Mouse (Mus musculus) MEL (cell line): Measurements from ENCODE around the gene Itsn1. TPM values are rescaled to one million over a fixed set of nuclear protein-coding genes. Genes with fewer than 3 reads are reported as not detected.
A peak's percentile ranks its signal among the peaks of the same experiment; 100 is the strongest.

Experiments
- DNase-seq: peaks from one replicate; pipeline ENCODE4 v3.0.0; 2011; ENCODE audit warnings: low read depth, low spot score
- H3K27ac ChIP-seq: 2 replicates; pipeline ENCODE4 v1.5.1; 2012; ENCODE audit warnings: low read depth, mild to moderate bottlenecking, control low read depth, low read length, moderate library complexity; ENCODE audit not compliant: control insufficient read depth
- H3K27me3 ChIP-seq, 2 experiments: fragments of 150-350 bp in 1 of 2; sonication (generic) in 1 of 2; 2 replicates each; pipeline ENCODE4 v1.6.1; 2012; ENCODE audit warnings: low read length in 2 of 2, mild to moderate bottlenecking in 2 of 2, improper control_type of control experiment in 1 of 2, moderate library complexity in 1 of 2; ENCODE audit not compliant: insufficient read depth in 2 of 2, control insufficient read depth in 1 of 2
- H3K36me3 ChIP-seq, 2 experiments: 2 replicates each; pipeline ENCODE4 v1.6.1; 2012 to 2014; ENCODE audit warnings: low read length in 2 of 2, improper control_type of control experiment in 1 of 2, inconsistent platforms in 1 of 2, mild to moderate bottlenecking in 1 of 2; ENCODE audit not compliant: insufficient read depth in 2 of 2, control insufficient read depth in 1 of 2
- H3K4me1 ChIP-seq, 2 experiments: fragments of 150-350 bp in 1 of 2; sonication (generic) in 1 of 2; 2 replicates each; pipeline ENCODE4 v1.6.1; 2012; ENCODE audit warnings: low read length in 2 of 2, improper control_type of control experiment in 1 of 2, mild to moderate bottlenecking in 1 of 2; ENCODE audit not compliant: insufficient read depth in 2 of 2, control insufficient read depth in 1 of 2
- H3K4me3 ChIP-seq, 2 experiments: fragments of 150-350 bp in 1 of 2; sonication (generic) in 1 of 2; 2 replicates each; pipeline ENCODE4 v1.5.1; 2012; ENCODE audit warnings: low read depth in 2 of 2, low read length in 2 of 2, mild to moderate bottlenecking in 2 of 2, moderate library complexity in 2 of 2, control low read depth in 1 of 2, improper control_type of control experiment in 1 of 2; ENCODE audit not compliant: control insufficient read depth in 1 of 2, insufficient read depth in 1 of 2
- H3K79me2 ChIP-seq: 2 replicates; pipeline ENCODE4 v1.6.1; 2012; ENCODE audit warnings: mild to moderate bottlenecking, low read length, moderate library complexity; ENCODE audit not compliant: control insufficient read depth, poor library complexity, insufficient read depth
- H3K9ac ChIP-seq: 2 replicates; pipeline ENCODE4 v1.6.1; 2012; ENCODE audit warnings: low read depth, mild to moderate bottlenecking, control low read depth, low read length, moderate library complexity; ENCODE audit not compliant: control insufficient read depth, poor library complexity, severe bottlenecking
- H3K9me3 ChIP-seq: fragments of 150-350 bp; sonication (generic); replicated peaks from 2 replicates; pipeline ENCODE4 v1.6.1; 2012; ENCODE audit warnings: mild to moderate bottlenecking, low read length, improper control_type of control experiment, moderate library complexity; ENCODE audit not compliant: insufficient read depth
- CHD1 ChIP-seq: IDR thresholded peaks from 2 replicates; pipeline ENCODE4 v1.6.1; 2012; ENCODE audit warnings: low read depth, mild to moderate bottlenecking, inconsistent platforms, low read length, improper control_type of control experiment
- CHD2 ChIP-seq: IDR thresholded peaks from 2 replicates; pipeline ENCODE4 v1.6.1; 2011; ENCODE audit warnings: low read length, improper control_type of control experiment
- CTCF ChIP-seq, 3 experiments: IDR thresholded peaks in 2 of 3; conservative IDR thresholded peaks in 1 of 3; 2 replicates each; pipeline ENCODE4 v1.5.1; 2011 to 2012; ENCODE audit warnings: low read length in 3 of 3, low read depth in 2 of 3, mild to moderate bottlenecking in 2 of 3, improper control_type of control experiment in 1 of 3, inconsistent platforms in 1 of 3, mixed read lengths in 1 of 3, moderate library complexity in 1 of 3; ENCODE audit not compliant: control insufficient read depth in 1 of 3, insufficient read depth in 1 of 3, poor library complexity in 1 of 3, severe bottlenecking in 1 of 3
- E2F4 ChIP-seq: IDR thresholded peaks from 2 replicates; pipeline ENCODE4 v1.6.1; 2011; ENCODE audit warnings: low read depth, low read length, improper control_type of control experiment, borderline replicate concordance
- EP300 ChIP-seq, 2 experiments: IDR thresholded peaks; 2 replicates each; pipeline ENCODE4 v1.6.1; 2011; ENCODE audit warnings: improper control_type of control experiment in 2 of 2, low read length in 2 of 2, low read depth in 1 of 2, mild to moderate bottlenecking in 1 of 2
- HCFC1 ChIP-seq: IDR thresholded peaks from 2 replicates; pipeline ENCODE4 v1.6.1; 2012; ENCODE audit warnings: low read depth, mild to moderate bottlenecking, inconsistent platforms, low read length, improper control_type of control experiment, moderate library complexity
- MYB ChIP-seq: IDR thresholded peaks from 2 replicates; pipeline ENCODE4 v1.6.1; 2011; ENCODE audit warnings: mild to moderate bottlenecking, low read depth, low read length, improper control_type of control experiment
- NELFE ChIP-seq: IDR thresholded peaks from 2 replicates; pipeline ENCODE4 v1.6.1; 2011; ENCODE audit warnings: low read depth, low read length, improper control_type of control experiment
- POLR2A ChIP-seq, 2 experiments: IDR thresholded peaks; 2 replicates each; pipeline ENCODE4 v1.6.1; 2011 to 2012; ENCODE audit warnings: low read length in 2 of 2, mild to moderate bottlenecking in 2 of 2, control low read depth in 1 of 2, improper control_type of control experiment in 1 of 2, low read depth in 1 of 2, moderate library complexity in 1 of 2; ENCODE audit not compliant: control insufficient read depth in 1 of 2, insufficient read depth in 1 of 2, poor library complexity in 1 of 2
- POLR2AphosphoS2 ChIP-seq: IDR thresholded peaks from 2 replicates; pipeline ENCODE4 v1.6.1; 2011; ENCODE audit warnings: low read length, improper control_type of control experiment
- RAD21 ChIP-seq: IDR thresholded peaks from 2 replicates; pipeline ENCODE4 v1.6.1; 2011; ENCODE audit warnings: mild to moderate bottlenecking, low read depth, low read length, improper control_type of control experiment
- RCOR1 ChIP-seq: IDR thresholded peaks from 2 replicates; pipeline ENCODE4 v1.6.1; 2012; ENCODE audit warnings: low read depth, mild to moderate bottlenecking, inconsistent platforms, low read length, improper control_type of control experiment
- SIN3A ChIP-seq: IDR thresholded peaks from 2 replicates; pipeline ENCODE4 v1.6.1; 2012; ENCODE audit warnings: low read length, improper control_type of control experiment, inconsistent platforms
- TAL1 ChIP-seq: IDR thresholded peaks from 2 replicates; pipeline ENCODE4 v1.6.1; 2012; ENCODE audit warnings: mild to moderate bottlenecking, inconsistent platforms, low read length, moderate library complexity, mixed read lengths
- TCF12 ChIP-seq: IDR thresholded peaks from 2 replicates; pipeline ENCODE4 v1.6.1; 2014; ENCODE audit warnings: low read depth, mild to moderate bottlenecking, inconsistent platforms, low read length, improper control_type of control experiment, moderate library complexity
- USF1 ChIP-seq: IDR thresholded peaks from 2 replicates; pipeline ENCODE4 v1.6.1; 2014; ENCODE audit warnings: low read depth, mild to moderate bottlenecking, inconsistent platforms, low read length, improper control_type of control experiment, moderate library complexity
- USF2 ChIP-seq, 2 experiments: IDR thresholded peaks; 2 replicates each; pipeline ENCODE4 v1.6.1; 2011 to 2012; ENCODE audit warnings: improper control_type of control experiment in 2 of 2, low read length in 2 of 2, borderline replicate concordance in 1 of 2, inconsistent platforms in 1 of 2, low read depth in 1 of 2, mild to moderate bottlenecking in 1 of 2; ENCODE audit not compliant: insufficient read depth in 1 of 2
- polyA plus RNA-seq, 2 experiments: library from polyadenylated mRNA; stranded (reverse) in 1 of 2; unstranded in 1 of 2; fragments of >175 nt in 1 of 2; fragments of >200 nt in 1 of 2; gene quantifications; 2 replicates each; pipeline versions ENCODE4 v1.2.1 to v1.2.4; 2012; ENCODE audit warnings: low replicate concordance in 2 of 2, low read depth in 1 of 2; ENCODE audit not compliant: insufficient read length in 2 of 2, insufficient read depth in 1 of 2, missing spikeins in 1 of 2
- total RNA-seq: library from RNA; depleted of rRNA; stranded (reverse); fragments of 300-350 nt; gene quantifications from 2 replicates; pipeline ENCODE4 v1.2.3, GENCODE M21; 2012

Gene Itsn1
- total and polyA plus RNA-seq, 3 experiments: 14.7 to 36.5 TPM; not detected in 1

- no peak for TF ChIP-seq USF2 (IDR thresholded peaks at IDR 0.05; ENCODE audit: borderline replicate concordance in 1 of 2, insufficient read depth in 1 of 2, low read depth in 1 of 2, low read length in 2 of 2)
These were observed 64.6 kb downstream of the Itsn1 start (continued) for GRCm38 (mm10) chr16:91793507-91794278.

- no peaks in the 10 kb centered on the region for H3K27me3 ChIP-seq
- TF ChIP-seq RAD21: no peak
- TF ChIP-seq EP300 (IDR thresholded peaks at IDR 0.05; ENCODE audit: low read depth in 1 of 2, low read length in 2 of 2): no peak
- no peak for TF ChIP-seq USF2 (IDR thresholded peaks at IDR 0.05; ENCODE audit: borderline replicate concordance in 1 of 2, insufficient read depth in 1 of 2, low read depth in 1 of 2, low read length in 2 of 2)
- no peak for TF ChIP-seq CHD1
- no peak for TF ChIP-seq POLR2AphosphoS2
- TF ChIP-seq USF1: no peak
- no peak for TF ChIP-seq TAL1
- no peak for TF ChIP-seq MYB
- TF ChIP-seq NELFE: no peak
- TF ChIP-seq CHD2: no peak
- no peak for TF ChIP-seq E2F4
- no peak for TF ChIP-seq CTCF (IDR thresholded peaks at IDR 0.05 in 2 of 3, conservative IDR thresholded peaks at IDR 0.05 in 1 of 3; ENCODE audit: control insufficient read depth in 1 of 3, insufficient read depth in 1 of 3, low read depth in 2 of 3, low read length in 3 of 3, poor library complexity in 1 of 3, severe bottlenecking in 1 of 3)
These were observed 65.2 kb downstream of the Itsn1 start for GRCm38 (mm10) chr16:91794306-91794705.

DNA sequence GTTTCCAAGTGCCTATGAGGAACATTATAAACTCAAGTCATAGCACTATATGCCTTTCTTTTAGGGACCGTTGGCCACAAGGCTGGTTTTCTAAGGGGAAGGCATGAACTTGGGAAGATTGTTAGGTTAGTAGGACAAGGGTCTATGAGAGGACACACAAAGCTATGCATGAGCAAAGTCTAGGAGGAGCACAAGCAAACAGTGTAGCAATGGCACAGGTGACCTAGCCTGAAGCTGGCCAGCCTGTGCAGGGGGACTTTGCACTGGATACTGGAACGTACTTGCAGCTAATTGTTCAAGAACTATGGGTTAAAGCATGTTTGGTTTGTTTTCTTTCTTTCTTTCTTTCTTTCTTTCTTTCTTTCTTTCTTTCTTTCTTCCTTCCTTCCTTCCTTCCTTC, 66.0 kb downstream of the Itsn1 start:
- Histone ChIP-seq H3K9ac (no peak overlapping the region), H3K9me3 (no peaks in the 10 kb centered on the region), H3K4me1 (peaks cover 10 to 24% of the 10 kb centered on the region in 2 experiments), H3K27me3 (no peaks in the 10 kb centered on the region), H3K79me2 (no peaks in the 10 kb centered on the region), H3K4me3 (no peak overlapping the region), H3K27ac (no peak overlapping the region), H3K36me3 (peaks cover 0 to 27% of the 10 kb centered on the region in 2 experiments; a peak in 2 of 4 replicates)
- TF ChIP-seq POLR2A (IDR thresholded peaks at IDR 0.05; ENCODE audit: control insufficient read depth in 1 of 2, insufficient read depth in 1 of 2, low read depth in 1 of 2, low read length in 2 of 2, poor library complexity in 1 of 2): no peak
- no peak for TF ChIP-seq TCF12
- TF ChIP-seq HCFC1: no peak
- no peak for TF ChIP-seq EP300 (IDR thresholded peaks at IDR 0.05; ENCODE audit: low read depth in 1 of 2, low read length in 2 of 2)
- TF ChIP-seq CHD2: no peak
- TF ChIP-seq TAL1: no peak
- no peak for TF ChIP-seq RCOR1
- no peak for TF ChIP-seq SIN3A
- no peak for TF ChIP-seq CTCF (IDR thresholded peaks at IDR 0.05 in 2 of 3, conservative IDR thresholded peaks at IDR 0.05 in 1 of 3; ENCODE audit: control insufficient read depth in 1 of 3, insufficient read depth in 1 of 3, low read depth in 2 of 3, low read length in 3 of 3, poor library complexity in 1 of 3, severe bottlenecking in 1 of 3)
- TF ChIP-seq POLR2AphosphoS2: no peak
- no peak for DNase-seq

More at GRCm38 (mm10) chr16:91794306-91794705, 65.2 kb downstream of the Itsn1 start:
- H3K4me1 ChIP-seq: peaks cover 12 to 28% of the 10 kb centered on the region in 2 experiments
- H3K9ac ChIP-seq: no peak overlapping the region
- no peak overlapping the region for H3K4me3 ChIP-seq
- no peaks in the 10 kb centered on the region for H3K9me3 ChIP-seq
- no peaks in the 10 kb centered on the region for H3K79me2 ChIP-seq
- no peak for DNase-seq
- peak overlapping the region; percentile 4; the same call in 1 of the 2 replicates for H3K27ac ChIP-seq
- peaks cover 0 to 31% of the 10 kb centered on the region in 2 experiments; a peak in 2 of 4 replicates for H3K36me3 ChIP-seq
